Comparison of ENCODE assay signal across 8 mouse cellular contexts in genomic region chr4:111414818-111415488, GRCm38 (mm10). TPM values are rescaled to one million over a fixed set of nuclear protein-coding genes. Genes with fewer than 3 reads are reported as not detected.
DNase-seq lines count a peak whose midpoint lies in the region; ATAC-seq and TF ChIP-seq lines count a peak whose summit lies in the region.

Gene Bend5 (plus strand): TSS chr4:111415006.

- peak within 1 kb of the TSS; percentile 87 for H3K4me3 ChIP-seq in gastrocnemius, adult 2 months
- peak within 1 kb of the TSS; percentile 83 for H3K4me3 ChIP-seq in hindbrain, postnatal 0 days (ENCODE audit: low read length)
- H3K4me3 ChIP-seq in megakaryocyte, embryonic 14.5 days (replicated peaks), result peak within 1 kb of the TSS; percentile 84

- no peak for TF ChIP-seq CTCF in Patski (IDR thresholded peaks at IDR 0.05)
- TF ChIP-seq CTCF in gastrocnemius, adult 2 months (IDR thresholded peaks at IDR 0.05), result no peak
- no peak for TF ChIP-seq CTCF in hindbrain, postnatal 0 days (IDR thresholded peaks at IDR 0.05; ENCODE audit: low read depth)

- no peaks in the 10 kb centered on the region for H3K36me3 ChIP-seq in hindbrain, postnatal 0 days (ENCODE audit: insufficient read depth, low read length)
- H3K36me3 ChIP-seq in megakaryocyte, embryonic 14.5 days (replicated peaks; ENCODE audit: low read length), result no peaks in the 10 kb centered on the region

- in situ Hi-C loops in Patski (cut with MboI; ENCODE audit: low pct_unique_long_range_greater_than_20kb), result loop anchor here (5.0 kb wide), 2 partner anchors 57 to 88 kb away; no protein-coding TSS in a partner anchor

- ATAC-seq in Patski, result peak; percentile 71
- ATAC-seq in hindbrain, postnatal 0 days, result peak; percentile 97

- no peaks in the 10 kb centered on the region for H3K27me3 ChIP-seq in Patski
- H3K27me3 ChIP-seq in hindbrain, postnatal 0 days (ENCODE audit: insufficient read depth, low read length), result no peaks in the 10 kb centered on the region; the same call in 1 of the 2 replicates
- H3K27me3 ChIP-seq in megakaryocyte, embryonic 14.5 days (replicated peaks), result peaks cover 30% of the 10 kb centered on the region

- POLR2A ChIA-PET in Patski (lab: Charles Lee), result no interaction called here

- H3K4me2 ChIP-seq in hindbrain, postnatal 0 days (ENCODE audit: low read depth, low read length), result peak within 1 kb of the TSS; percentile 75

- H3K27ac ChIP-seq in gastrocnemius, adult 2 months, result peak within 1 kb of the TSS; percentile 63
- H3K27ac ChIP-seq in hindbrain, postnatal 0 days, result peak within 1 kb of the TSS; percentile 86

- CTCF ChIA-PET in Patski (lab: Charles Lee), result no interaction called here

- peak within 1 kb of the TSS; percentile 91 for H3K9ac ChIP-seq in hindbrain, postnatal 0 days (replicated peaks; ENCODE audit: low read length)

- intact Hi-C loops in gastrocnemius, adult 2 months (cut with DNase I), result no loop called here
- intact Hi-C loops in left cerebral cortex, postnatal 10 days (cut with DNase I), result no loop called here

- H3K9me3 ChIP-seq in hindbrain, postnatal 0 days (ENCODE audit: low read length), result no peaks in the 10 kb centered on the region
- H3K9me3 ChIP-seq in megakaryocyte, embryonic 14.5 days, result peaks cover 11% of the 10 kb centered on the region; the same call in 1 of the 2 replicates

- WGBS in hindbrain, postnatal 0 days, result 2% methylated on average over 61 of the region's 66 CpGs

- no peak for DNase-seq in Patski (ENCODE audit: low read depth, low spot score)
- peak; percentile 19 to 27 for DNase-seq in cerebellum, postnatal 25 days
- peak; percentile 39 for DNase-seq in gastrocnemius, adult 2 months
- peak; percentile 90 for DNase-seq in hindbrain, postnatal 0 days (ENCODE audit: low spot score)
- DNase-seq in left cerebral cortex, postnatal 10 days (ENCODE audit: extremely low spot score in 1 of 2, low spot score in 2 of 2), result peak; percentile 65 to 92
- peak; percentile 87 for DNase-seq in right cerebral cortex, postnatal 10 days (ENCODE audit: low spot score in 2 of 2)
- DNase-seq in urinary bladder, adult 2 months (ENCODE audit: low spot score), result peak; percentile 57

- peaks cover 16% of the 10 kb centered on the region for H3K4me1 ChIP-seq in hindbrain, postnatal 0 days (ENCODE audit: insufficient read depth, low read length)
- H3K4me1 ChIP-seq in megakaryocyte, embryonic 14.5 days, result peaks cover 6% of the 10 kb centered on the region

RNA-seq across cellular contexts. Expression of gene Bend5, which starts in this region (rescaled TPM):
- polyA plus RNA-seq in Patski (2021), result 14.5 TPM
- total RNA-seq in gastrocnemius, adult 2 months (2021), result under 1 TPM; 0.15 to 0.33 TPM
- 30.6 and 32.1 TPM in 2 replicates for total RNA-seq in hindbrain, postnatal 0 days (2014; rRNA removed)
- polyA plus RNA-seq in hindbrain, postnatal 0 days (2015; fragmentation: Nextera tagmentation; extraction: Ambion mirVana), result 48.9 and 50.0 TPM in 2 replicates
- 10 to 100 TPM; 18.4 to 20.6 TPM for total RNA-seq in left cerebral cortex, postnatal 10 days (2021)
- polyA plus RNA-seq in megakaryocyte, embryonic 14.5 days (2012; ENCODE audit: insufficient read depth, low replicate concordance), result 0.07 TPM in 1 of 2 replicates, not detected in the other
- 16.5 and 16.8 TPM in 2 replicates for polyA plus RNA-seq in urinary bladder, adult 2 months (2012; rRNA removed)

Comparison
In these comparisons a context has a peak if more than half of its experiments do, and no peak if none do; other contexts are left out.
1. RNA of gene Bend5 (total RNA-seq): 30.6 to 32.1 TPM in hindbrain, postnatal 0 days and 18.4 to 20.6 TPM in left cerebral cortex, postnatal 10 days; 0.15 to 0.33 TPM in gastrocnemius, adult 2 months; every median in the first group is over 10 times any median in the second.
2. RNA of gene Bend5 (polyA plus RNA-seq): 48.9 to 50.0 TPM in hindbrain, postnatal 0 days, 16.5 to 16.8 TPM in urinary bladder, adult 2 months and 14.5 TPM in Patski (single experiment); 0.07 TPM in megakaryocyte, embryonic 14.5 days; every median in the first group is over 10 times any median in the second.
3. Peak in DNase-seq, H3K4me3 ChIP-seq and H3K27ac ChIP-seq in gastrocnemius, adult 2 months; RNA of the gene not detected or under 1 TPM.
4. Peak in every context shown above with its lines, with median percentiles within 50 percentile points of each other: H3K4me3 ChIP-seq.